Mouse (Mus musculus) megakaryocyte-erythroid progenitor cell, adult 5-6 weeks (primary cell): ENCODE data around the gene Akt2. TPM values are rescaled to one million over a fixed set of nuclear protein-coding genes. Genes with fewer than 3 reads are reported as not detected.
A peak's percentile ranks its signal among the peaks of the same experiment; 100 is the strongest.
"Not testable (repeated sequence)": the region's sequence is repeated elsewhere in the genome, so short reads cannot be mapped to it uniquely, and the experiment has no call there.

Source experiments
- ATAC-seq: replicated peaks from 2 replicates; pipeline ENCODE4 v1.8.0; 2016; ENCODE audit warnings: mild to moderate bottlenecking, inconsistent platforms; ENCODE audit not compliant: severe bottlenecking, poor library complexity, low FRiP score, low TSS enrichment
- total RNA-seq, 2 experiments: library from RNA; stranded (forward) in 1 of 2; stranded (reverse) in 1 of 2; fragments of 200-1000, 215-1000 nt in 1 of 2; fragments of >200 nt in 1 of 2; fragmentation: Nextera tagmentation in 1 of 2; gene quantifications; 2 replicates each; pipeline ENCODE4 v1.2.3; 2014 to 2017

Gene Akt2
- total RNA-seq, 2 experiments from 2014 or later, result 61.9 to 82.2 TPM

DNA sequence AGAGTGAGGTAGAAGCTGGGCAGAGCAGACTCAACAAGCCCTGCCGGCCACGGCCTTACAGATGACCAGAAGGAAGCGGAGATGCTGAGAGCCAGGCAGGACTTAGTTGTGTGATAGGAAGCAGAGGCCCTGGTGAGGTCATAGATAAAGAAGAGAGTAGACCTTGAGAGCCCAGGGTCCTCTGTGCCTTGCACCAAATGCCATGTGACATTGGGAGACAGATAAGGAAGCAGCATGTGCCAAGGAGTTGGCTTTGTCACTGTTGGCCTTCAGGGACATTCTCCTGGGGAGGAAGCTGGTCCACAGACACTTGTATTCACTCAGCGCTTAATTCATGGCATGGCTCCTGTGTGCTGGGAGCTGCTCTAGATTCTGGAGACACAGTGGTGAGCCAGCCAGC lies 17.9 kb downstream of the Akt2 start:
- peak; percentile 71 for ATAC-seq

DNA sequence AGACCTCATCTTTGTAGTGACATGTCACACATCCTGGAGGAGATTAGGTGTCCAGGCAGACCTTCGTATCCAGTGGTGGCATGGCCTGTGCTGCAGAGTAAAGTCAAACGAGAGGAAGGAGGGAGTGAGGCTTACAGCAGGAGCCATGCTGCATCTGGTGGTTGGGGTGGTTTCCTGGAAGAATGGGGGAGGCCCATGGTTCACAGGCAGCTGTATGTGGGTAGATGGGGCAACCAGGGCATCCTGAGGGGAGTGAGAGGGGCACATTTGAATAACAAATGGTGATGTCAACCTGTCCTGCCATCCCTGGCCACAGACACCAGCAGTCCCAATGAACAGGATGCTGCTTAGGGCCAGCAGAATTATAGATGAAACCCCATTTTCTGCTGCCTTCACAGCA lies 18.3 kb downstream of the Akt2 start:
- ATAC-seq, result no peak

DNA sequence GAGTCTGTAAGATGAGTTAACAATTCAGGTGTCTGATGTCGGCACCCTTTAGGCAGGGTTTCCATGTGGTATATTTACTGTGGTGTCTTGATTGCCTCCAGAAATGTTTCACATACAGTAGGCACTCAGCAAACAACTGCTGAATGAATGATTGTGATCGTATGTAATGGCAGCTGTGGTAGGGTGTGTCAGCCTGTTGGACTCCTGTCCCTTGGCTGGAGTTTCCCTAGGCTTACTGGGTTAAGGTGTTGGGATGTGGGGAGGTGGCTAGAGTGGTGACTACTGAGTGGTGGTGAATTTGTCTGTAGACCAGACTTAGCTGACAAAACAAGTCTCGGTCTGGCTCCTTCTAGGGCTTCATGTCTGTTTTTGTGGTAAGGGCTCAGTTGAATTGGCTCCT lies 19.0 kb downstream of the Akt2 start:
- no peak for ATAC-seq

DNA sequence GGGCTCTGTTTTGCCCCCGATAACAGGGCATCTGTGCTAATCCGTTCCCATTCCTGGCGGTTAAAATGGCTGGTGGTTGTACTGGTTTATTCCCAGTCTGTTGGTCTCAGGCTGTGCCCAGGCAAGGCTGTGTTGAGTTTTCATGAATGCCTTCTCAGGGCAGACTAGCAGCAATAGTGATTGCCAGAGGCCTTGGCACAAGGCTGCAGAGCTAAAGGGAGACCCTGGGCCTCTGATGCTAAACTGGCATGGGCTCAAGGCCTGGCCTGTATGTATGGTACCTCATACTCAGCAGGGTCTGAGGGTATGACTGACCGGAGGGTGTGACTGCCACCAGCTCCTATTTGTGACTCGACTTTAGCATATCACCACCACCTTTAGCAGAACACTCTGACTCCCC lies 19.5 kb downstream of the Akt2 start:
- no peak for ATAC-seq

DNA sequence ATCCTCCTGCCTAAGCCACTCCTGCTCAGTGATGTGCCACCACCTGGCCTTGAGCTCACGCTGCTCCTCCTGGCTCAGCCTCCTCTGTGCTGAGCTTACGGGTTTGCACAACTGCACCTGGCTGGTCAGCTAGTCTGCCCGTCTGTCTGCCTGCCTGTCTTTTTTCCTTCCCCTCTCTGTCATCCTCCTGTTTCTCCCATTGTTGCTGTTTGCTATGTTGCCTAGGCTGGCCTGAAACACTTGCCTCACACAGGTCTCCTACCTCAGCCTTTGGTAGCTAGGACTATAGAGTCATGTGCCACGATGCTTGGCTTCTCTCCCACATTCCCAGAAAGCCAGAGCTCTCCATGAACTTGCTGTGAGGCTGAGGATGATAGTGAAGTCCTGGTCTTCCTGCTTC lies 21.6 kb downstream of the Akt2 start:
- ATAC-seq, result no peak

DNA sequence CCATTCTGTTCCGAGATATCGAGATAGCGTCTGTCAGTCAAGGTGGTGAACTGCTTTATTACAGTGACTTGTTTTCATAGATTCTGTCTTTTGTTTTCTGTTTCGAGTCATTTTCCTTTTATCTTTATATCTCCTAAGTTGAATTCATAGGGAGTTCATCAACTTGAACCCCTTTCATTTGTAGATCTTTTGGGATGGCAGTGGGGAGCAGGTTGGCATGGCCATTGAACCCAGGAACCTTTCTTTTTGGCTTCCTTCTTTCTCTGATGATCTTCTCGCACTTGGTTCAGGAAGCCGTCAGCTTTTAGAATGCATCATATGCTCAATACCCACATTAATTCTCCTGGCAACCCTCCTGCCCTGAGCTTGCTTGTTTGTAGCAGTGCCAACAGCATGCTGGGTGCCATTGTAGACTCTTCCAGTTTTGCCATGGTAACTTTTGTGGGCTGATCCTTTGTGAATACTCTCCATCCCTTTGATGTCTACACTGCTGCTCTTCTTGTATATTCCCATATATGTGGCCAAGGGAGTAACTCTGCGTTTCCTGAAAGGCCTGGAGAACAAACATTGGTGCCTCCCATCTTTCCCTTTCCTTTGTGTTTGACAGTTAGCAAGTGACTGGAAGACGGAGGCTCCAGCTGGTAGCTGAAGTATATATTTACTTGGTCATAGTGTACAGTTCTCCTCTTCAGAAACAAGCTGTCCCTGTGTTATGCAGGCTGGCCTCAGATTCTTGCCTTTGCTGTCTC lies 22.6 kb downstream of the Akt2 start:
- no peak for ATAC-seq

DNA sequence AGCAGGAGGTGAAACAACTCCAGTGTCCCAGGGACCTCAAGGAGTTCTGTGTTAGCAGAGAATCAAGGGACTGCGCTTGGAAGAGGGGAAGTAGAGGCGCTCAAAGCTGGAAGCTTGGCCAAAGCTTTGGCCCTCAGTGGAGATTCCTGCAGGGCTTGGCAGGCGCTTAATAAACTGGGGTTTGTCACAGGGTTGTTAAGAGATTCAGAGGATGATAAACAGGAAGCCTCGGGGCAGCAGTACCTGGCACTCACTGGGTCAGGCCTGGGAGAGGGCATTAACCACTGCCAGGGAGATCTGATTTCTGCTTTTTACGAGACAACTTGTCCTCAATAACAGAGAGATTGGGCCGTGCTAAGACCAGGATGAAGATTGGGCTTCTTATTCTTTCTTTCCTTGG lies 29.7 kb downstream of the Akt2 start:
- ATAC-seq, result no peak

DNA sequence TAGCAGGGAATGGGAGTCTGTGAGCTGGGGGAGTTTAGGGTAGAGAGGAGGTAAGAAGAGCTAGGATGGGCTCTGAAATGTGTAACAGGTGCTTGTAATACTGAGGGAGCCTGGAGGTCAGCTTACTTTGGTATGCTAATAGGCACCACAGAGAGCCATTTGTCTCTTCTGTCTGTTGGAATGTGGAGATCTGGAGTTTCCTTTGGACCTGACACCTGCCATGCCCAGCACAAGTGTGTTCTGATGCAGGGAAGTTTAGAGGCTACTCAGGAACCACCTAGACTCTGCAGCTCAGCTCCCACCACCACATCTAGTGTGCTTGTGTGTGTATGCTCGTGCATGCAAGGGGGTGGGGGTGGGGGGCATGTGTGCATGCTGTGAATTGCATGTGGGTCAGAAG lies 30.9 kb downstream of the Akt2 start:
- ATAC-seq, result no peak

DNA sequence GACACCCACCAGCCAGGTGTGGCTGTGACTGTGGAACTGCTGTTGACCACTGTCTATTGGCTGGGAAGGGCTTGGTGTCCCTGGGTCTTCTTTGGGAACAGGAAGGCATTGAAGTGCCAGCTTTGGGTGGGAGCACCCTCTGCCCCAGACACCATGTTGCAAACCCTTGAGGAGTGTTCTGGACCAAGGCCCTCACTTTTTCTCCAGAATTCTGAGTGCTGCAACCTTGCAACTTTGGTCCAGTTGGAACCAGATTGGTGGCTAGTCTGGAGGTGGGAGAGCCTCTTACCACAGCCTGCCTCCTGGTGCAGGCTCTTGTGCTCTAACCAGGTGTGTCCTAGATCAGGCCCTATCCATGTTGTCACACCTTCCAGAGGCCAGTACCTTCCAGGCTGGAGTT lies 33.6 kb downstream of the Akt2 start:
- no peak for ATAC-seq

DNA sequence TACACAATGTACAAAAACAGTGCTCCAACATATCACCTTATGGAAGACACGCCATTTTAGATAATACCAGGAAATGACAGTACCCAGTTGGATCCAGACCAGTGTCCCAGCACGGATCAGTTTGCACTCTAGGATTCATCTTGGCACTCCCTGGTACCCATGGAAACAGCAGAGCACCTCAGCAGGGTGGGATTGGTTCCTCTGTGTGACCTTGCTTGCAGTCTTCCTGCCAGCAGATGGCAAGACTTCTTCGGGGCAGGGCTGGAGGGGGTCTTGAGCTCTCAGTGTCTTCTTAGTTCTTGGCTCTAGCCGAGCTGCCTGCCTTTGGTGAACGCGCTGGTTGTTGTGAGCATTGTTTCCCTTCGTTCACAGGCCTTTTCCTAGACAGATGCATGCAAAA lies 36.4 kb downstream of the Akt2 start:
- ATAC-seq, result no peak

DNA sequence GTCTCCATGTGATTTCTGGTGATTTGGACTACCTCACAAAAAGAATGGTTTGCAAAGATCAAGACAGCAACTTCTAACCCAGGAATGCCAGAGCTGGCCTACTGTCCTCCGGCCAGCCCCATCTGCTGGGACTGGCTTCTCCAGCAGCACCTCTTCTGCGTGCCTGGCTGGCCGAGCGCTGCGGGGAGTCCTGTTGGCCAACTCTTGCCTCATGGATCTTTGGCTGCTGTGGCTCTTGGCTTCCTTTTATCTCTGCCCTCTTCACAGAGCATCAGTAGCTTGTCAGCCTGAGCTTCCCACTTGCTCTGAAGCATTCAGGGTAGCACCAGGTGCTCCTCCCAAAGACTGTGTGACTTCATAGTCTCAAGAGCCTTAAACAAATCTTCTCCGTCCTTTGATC lies 36.8 kb downstream of the Akt2 start:
- ATAC-seq, result no peak

DNA sequence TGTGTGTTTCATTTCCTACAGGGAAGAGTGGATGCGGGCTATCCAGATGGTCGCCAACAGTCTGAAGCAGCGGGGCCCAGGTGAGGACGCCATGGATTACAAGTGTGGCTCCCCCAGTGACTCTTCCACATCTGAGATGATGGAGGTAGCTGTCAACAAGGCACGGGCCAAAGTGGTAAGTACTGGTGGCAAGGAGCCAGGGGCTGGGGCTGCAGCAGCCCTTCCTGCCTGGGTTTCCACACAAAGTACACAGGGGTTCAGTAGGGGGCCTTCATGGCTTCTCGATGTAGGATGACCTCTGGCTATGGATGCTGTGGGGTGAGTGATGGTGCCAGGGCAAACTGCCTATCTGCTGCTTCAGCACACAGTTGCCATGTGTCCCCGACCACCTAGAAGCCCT lies 37.5 kb downstream of the Akt2 start:
- ATAC-seq, result not testable (repeated sequence)

DNA sequence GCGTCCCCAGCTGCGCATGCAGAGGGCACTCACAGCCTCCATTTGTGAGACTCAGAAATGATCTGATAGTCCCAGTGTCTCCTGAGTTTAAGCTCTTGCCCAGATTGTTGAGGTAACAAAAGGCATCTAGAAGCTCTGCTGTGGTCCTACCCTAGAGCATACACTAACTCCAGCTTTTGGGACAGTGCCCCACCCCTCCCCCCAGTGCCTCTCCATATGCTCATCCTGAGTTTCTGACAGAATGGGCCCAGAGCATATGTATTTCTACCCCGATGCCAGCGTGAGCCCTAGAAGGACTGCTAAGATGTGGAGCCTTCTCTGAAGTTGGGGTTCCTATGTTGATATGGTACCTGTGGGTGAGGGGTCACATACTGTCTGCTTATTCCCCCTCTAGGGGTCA lies 40.1 kb downstream of the Akt2 start:
- no peak for ATAC-seq

DNA sequence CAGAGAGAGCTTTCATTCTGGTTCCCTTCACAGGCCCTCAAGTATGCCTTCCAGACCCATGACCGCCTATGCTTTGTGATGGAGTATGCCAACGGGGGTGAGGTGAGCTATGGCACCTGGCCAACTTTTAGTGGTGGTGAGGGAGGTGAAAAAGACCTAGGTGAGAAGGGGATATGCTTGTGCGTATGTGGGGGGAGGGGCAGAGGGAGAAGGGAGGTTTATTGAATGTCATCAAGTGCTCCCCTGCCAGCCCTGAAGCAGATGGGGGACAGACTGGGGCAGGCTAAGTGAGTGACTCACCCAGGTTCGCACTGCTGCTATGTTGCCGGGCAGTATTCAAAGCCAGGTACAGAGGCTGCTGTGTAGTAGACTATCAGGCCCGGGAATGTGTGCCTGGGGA lies 41.8 kb downstream of the Akt2 start:
- no peak for ATAC-seq

DNA sequence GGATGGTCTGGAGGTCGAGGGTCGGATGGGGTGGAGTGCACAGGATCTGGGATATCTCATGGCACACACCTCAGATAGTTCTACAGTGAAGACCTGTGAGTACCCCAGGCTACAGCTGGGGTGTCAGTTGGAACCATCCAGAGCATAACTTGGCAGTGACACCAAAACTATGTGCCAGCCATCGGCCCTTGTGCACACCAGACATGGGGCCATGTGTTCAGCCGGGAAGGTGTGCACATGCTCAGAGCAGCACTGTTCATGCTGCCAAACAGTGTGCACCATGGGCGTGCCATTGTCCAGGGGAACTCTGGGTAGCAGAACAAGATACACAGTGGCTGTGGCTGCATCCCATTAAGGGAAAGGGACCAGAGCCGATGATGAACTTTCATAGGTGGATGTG lies 43.3 kb downstream of the Akt2 start:
- ATAC-seq, result no peak

DNA sequence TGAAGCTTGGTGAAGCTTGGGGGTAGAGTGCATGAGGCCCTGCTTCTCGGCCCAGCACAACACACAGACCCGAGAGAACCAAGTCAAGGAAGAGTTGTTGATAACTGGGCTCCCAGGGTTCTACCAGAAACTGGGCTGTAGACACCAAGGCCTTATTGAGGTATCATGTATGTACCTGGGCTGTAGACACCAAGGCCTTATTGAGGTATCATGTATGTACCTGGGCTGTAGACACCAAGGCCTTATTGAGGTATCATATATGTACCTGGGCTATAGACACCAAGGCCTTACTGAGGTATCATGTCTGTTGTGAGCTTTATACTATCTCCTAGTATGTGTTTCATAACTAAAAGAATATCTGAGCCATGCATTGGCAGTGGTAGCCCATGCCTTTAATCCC lies 43.7 kb downstream of the Akt2 start:
- ATAC-seq, result peak; percentile 36; the same call in 1 of the 2 replicates

DNA sequence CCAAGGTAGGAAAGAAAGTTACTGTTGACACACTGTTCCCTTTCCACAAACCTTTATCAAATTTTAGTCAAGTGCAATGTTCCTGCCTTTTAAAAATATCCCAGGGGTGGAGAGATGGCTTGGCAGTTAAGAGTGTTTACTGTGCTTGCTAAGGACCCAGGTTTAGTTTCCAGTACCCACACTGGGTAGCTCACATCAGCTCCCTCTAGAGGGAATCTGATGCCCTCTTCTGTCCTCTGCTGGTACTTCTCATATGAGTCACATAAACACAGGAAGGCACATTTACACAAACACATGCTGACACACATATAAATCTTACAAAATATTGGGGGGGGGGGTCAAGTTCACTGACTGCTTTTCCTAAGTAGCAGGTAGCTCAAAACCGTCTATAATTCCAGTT lies 53.1 kb downstream of the Akt2 start:
- 0 out of 2 replicates have a peak, but pooled peaks have one; percentile 65 for ATAC-seq

DNA sequence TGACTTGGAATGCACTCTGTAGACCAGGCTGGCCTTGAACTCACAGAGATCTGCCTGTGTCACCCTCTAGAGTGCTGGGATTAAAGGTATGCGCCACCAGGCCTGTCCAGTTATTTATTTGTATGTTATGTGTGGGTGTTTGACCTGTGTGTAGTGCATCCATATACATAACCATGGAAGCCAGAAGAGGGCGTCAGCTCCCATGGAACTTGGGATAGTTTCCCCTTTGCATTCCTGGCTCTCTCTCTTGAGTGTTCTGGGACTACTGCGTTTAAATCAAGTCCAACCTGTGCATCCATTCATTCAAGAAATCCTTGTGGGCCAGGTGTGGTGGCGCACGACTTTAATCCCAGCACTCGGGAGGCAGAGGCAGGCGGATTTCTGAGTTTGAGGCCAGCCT lies 55.2 kb downstream of the Akt2 start:
- no peak for ATAC-seq

DNA sequence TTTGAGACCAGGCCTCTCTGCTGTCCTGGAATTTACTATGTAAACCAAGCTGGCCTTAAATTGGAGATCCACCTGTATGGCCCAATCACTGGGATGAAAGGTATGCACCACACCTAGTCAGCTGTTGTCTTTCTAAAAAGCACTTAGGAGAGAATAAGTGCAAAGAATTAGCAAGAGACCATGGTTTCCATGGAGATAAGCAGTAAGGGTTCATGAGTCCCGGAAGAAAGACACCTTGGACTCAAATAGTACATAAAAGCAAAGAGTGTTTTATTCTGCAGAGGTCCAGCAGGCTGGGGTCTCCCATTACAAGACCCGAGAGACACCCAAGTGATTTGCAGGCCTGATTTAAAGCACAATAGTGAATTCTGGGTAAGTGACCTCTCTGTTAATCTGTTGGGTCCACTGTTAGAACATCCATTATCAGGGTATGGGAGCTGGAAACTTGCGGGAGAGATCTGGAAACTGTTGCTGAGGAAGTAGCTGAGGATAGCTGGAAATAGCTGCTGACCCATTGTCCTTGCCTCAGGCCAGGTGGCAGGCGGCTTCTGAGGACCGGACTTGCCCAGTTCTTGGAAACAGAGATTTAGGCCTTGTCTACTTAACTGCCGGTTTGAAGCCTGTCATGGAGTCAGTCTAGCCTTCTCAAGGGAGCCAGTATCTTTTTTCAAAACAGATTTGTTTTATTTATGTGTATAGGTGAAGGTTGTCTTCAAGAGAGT lies 56.1 kb downstream of the Akt2 start:
- no peak for ATAC-seq

DNA sequence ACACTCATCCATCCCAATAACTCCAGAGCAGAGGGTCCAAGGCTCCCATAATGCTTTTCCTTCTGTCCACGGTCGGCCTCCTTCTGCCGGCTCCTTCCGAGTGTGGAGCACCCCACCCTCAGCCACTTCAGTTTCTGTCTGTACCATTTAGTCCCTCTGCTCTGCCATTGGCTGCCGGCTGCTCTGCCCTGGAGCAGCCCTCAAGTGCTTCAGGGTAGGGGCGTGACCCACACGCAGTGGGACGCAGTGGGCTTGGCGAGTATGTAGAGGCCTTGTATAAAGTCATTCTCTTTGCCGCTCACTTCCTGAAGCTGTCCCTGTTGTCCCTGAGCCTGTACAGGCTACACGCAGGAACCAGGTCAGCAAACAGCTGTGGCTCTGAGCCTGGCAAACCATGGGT lies 58.4 kb downstream of the Akt2 start:
- no peak for ATAC-seq

DNA sequence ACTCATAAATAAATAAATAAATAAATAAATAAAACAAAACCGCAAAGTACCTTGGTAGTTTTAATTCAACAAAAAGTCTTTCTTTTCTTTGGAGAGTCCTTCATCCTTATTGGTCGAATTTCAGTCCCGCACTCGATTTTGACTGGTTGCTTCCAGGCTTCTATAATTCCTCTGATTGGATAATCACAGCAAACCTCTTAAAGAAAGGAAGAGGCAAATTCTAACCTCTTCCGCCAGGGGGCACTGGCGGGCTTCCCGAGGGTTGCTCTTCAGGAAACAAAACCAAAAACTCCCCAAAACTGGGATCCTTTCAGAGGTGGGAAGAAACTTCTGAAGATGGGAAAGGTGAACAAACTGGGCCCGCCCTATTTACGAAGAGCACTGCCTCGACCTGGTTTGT lies 59.6 kb downstream of the Akt2 start:
- peak; percentile 62 for ATAC-seq
